Mouse (Mus musculus): Measurements from ENCODE around the gene Krt222. TPM values are rescaled to one million over a fixed set of nuclear protein-coding genes. Genes with fewer than 3 reads are reported as not detected.

Gene Krt222
- total RNA-seq, 2 experiments from 2014 or later: 28.3 to 32.0 TPM

Other genes with a start within 250 kb of the Krt222 start
- gene Top2a, start 219.9 kb downstream of the Krt222 start, total RNA-seq (2021): under 1 TPM; 0.40 to 0.67 TPM
- 10 to 100 TPM; 64.2 to 73.2 TPM for gene Igfbp4, start 202.8 kb downstream of the Krt222 start, total RNA-seq (2021)
- under 1 TPM; 0.14 to 0.16 TPM for gene Tns4, start 154.8 kb downstream of the Krt222 start, total RNA-seq (2021)
- under 1 TPM in 1 of 2 experiments, not detected in 1; 0.49 TPM for gene Ccr7, start 89.0 kb downstream of the Krt222 start, total RNA-seq (2021)
- gene Smarce1, start 13.1 kb downstream of the Krt222 start, total RNA-seq (2021): 10 to 100 TPM; 53.4 to 53.7 TPM
- not detected for gene Krt24, start 41.2 kb upstream of the Krt222 start, total RNA-seq (2021)
- not detected for gene Krt25, start 78.9 kb upstream of the Krt222 start, total RNA-seq (2021)
- not detected for gene Krt26, start 93.9 kb upstream of the Krt222 start, total RNA-seq (2021)
- gene Krt27, start 107.0 kb upstream of the Krt222 start, total RNA-seq (2021): not detected
- gene Krt28, start 130.8 kb upstream of the Krt222 start, total RNA-seq (2021): not detected
- gene Krt10, start 145.3 kb upstream of the Krt222 start, total RNA-seq (2021): 10 to 100 TPM; 11.0 to 12.5 TPM
- gene Krt12, start 178.2 kb upstream of the Krt222 start, total RNA-seq (2021): 10 to 100 TPM; 10.8 to 12.0 TPM
- gene Krt20, start 194.1 kb upstream of the Krt222 start, total RNA-seq (2021): not detected
- gene Krt23, start 249.1 kb upstream of the Krt222 start, total RNA-seq (2021): not detected